ENCODE assay signal across 25 mouse cellular contexts in genomic region chr8:47833944-47834343, GRCm38 (mm10). TPM values are rescaled to one million over a fixed set of nuclear protein-coding genes. Genes with fewer than 3 reads are reported as not detected.
A peak's percentile ranks its signal among the peaks of the same experiment; 100 is the strongest.
DNase-seq lines count a peak whose midpoint lies in the region; ATAC-seq and TF ChIP-seq lines count a peak whose summit lies in the region.
"Had no signal": no experiment of that assay in that cellular context is flagged by ENCODE, and none has a peak within 500 bp of the region (broad histone marks: within the 10 kb centered on the region; RNA-seq: fewer than 3 reads in every experiment).

No protein-coding gene starts in this region.

- TF ChIP-seq POLR2A in MEL (IDR thresholded peaks at IDR 0.05; ENCODE audit: control insufficient read depth in 1 of 2, insufficient read depth in 1 of 2, low read depth in 1 of 2, low read length in 2 of 2, poor library complexity in 1 of 2): no peak

- H3K4me1 ChIP-seq in intestine, embryonic 16.5 days (ENCODE audit: control insufficient read depth, insufficient read depth, low read length): no peaks in the 10 kb centered on the region
- H3K4me1 ChIP-seq in intestine, embryonic 15.5 days (replicated peaks): no peaks in the 10 kb centered on the region
- no peaks in the 10 kb centered on the region for H3K4me1 ChIP-seq in midbrain, embryonic 13.5 days (replicated peaks)
- no peaks in the 10 kb centered on the region for H3K4me1 ChIP-seq in midbrain, postnatal 0 days (ENCODE audit: insufficient read depth, low read length)
- H3K4me1 ChIP-seq in MEL (ENCODE audit: control insufficient read depth in 1 of 2, insufficient read depth in 2 of 2, low read length in 2 of 2): peaks cover 5 to 13% of the 10 kb centered on the region in 2 experiments
- H3K4me1 ChIP-seq: hindbrain, embryonic 13.5 days had no signal

- no peak for DNase-seq in midbrain, postnatal 0 days (ENCODE audit: low spot score)
- DNase-seq in MEL (ENCODE audit: low read depth, low spot score): peak; percentile 35
- no peak for DNase-seq in layer of hippocampus, adult 18-20 months (ENCODE audit: low spot score in 2 of 2)
- DNase-seq: adrenal gland, adult 8-10 months; adrenal gland, postnatal 36 days; cerebellum, adult 11 months; cerebellum, adult 8-10 months; cerebellum, postnatal 14 days; gastrocnemius, adult 2 months; gastrocnemius, postnatal 25 days; heart, adult 18-20 months; heart, postnatal 14 days had no signal

- no peak for TF ChIP-seq CTCF in midbrain, postnatal 0 days (IDR thresholded peaks at IDR 0.05)
- no peak for TF ChIP-seq CTCF in MEL (IDR thresholded peaks at IDR 0.05 in 2 of 3, conservative IDR thresholded peaks at IDR 0.05 in 1 of 3; ENCODE audit: control insufficient read depth in 1 of 3, insufficient read depth in 1 of 3, low read depth in 2 of 3, low read length in 3 of 3, poor library complexity in 1 of 3, severe bottlenecking in 1 of 3)

- WGBS in intestine, embryonic 16.5 days: 84% methylated on average over 1 of the region's 1 CpGs
- 61% methylated on average over 1 of the region's 1 CpGs for WGBS in intestine, embryonic 15.5 days
- 80% methylated on average over 1 of the region's 1 CpGs for WGBS in midbrain, embryonic 13.5 days
- 60% methylated on average over 1 of the region's 1 CpGs for WGBS in midbrain, postnatal 0 days

- H3K9ac ChIP-seq in intestine, embryonic 16.5 days (ENCODE audit: low read depth, low read length): no peak overlapping the region
- no peak overlapping the region for H3K9ac ChIP-seq in intestine, embryonic 15.5 days
- H3K9ac ChIP-seq in midbrain, embryonic 13.5 days (replicated peaks): no peak overlapping the region
- no peak overlapping the region for H3K9ac ChIP-seq in midbrain, postnatal 0 days (replicated peaks; ENCODE audit: low read length, poor library complexity, severe bottlenecking)
- H3K9ac ChIP-seq in MEL (ENCODE audit: control insufficient read depth, low read depth, low read length, poor library complexity, severe bottlenecking): no peak overlapping the region
- H3K9ac ChIP-seq: hindbrain, embryonic 13.5 days had no signal

- H3K36me3 ChIP-seq in intestine, embryonic 16.5 days (ENCODE audit: control insufficient read depth, insufficient read depth, low read length): 0 out of 2 replicates have a peak, but pooled peaks cover 4% of the 10 kb centered on the region
- H3K36me3 ChIP-seq in intestine, embryonic 15.5 days: peaks cover 13% of the 10 kb centered on the region; the same call in 1 of the 2 replicates
- H3K36me3 ChIP-seq in midbrain, embryonic 13.5 days: peaks cover 17% of the 10 kb centered on the region
- peaks cover 11% of the 10 kb centered on the region for H3K36me3 ChIP-seq in midbrain, postnatal 0 days (ENCODE audit: insufficient read depth, low read length)
- peaks cover 0 to 5% of the 10 kb centered on the region in 2 experiments; a peak in 3 of 4 replicates for H3K36me3 ChIP-seq in MEL (ENCODE audit: control insufficient read depth in 1 of 2, insufficient read depth in 2 of 2, low read length in 2 of 2)

- no peaks in the 10 kb centered on the region for H3K79me2 ChIP-seq in MEL (ENCODE audit: control insufficient read depth, insufficient read depth, low read length, poor library complexity)

- no peaks in the 10 kb centered on the region for H3K9me3 ChIP-seq in intestine, embryonic 16.5 days (ENCODE audit: control insufficient read depth, low read length)
- no peaks in the 10 kb centered on the region for H3K9me3 ChIP-seq in intestine, embryonic 15.5 days
- no peaks in the 10 kb centered on the region for H3K9me3 ChIP-seq in midbrain, embryonic 13.5 days
- no peaks in the 10 kb centered on the region for H3K9me3 ChIP-seq in midbrain, postnatal 0 days (ENCODE audit: low read length)
- no peaks in the 10 kb centered on the region for H3K9me3 ChIP-seq in MEL (replicated peaks; ENCODE audit: insufficient read depth, low read length)
- H3K9me3 ChIP-seq: heart, embryonic 10.5 days; hindbrain, embryonic 13.5 days had no signal

- TF ChIP-seq RAD21 in MEL (IDR thresholded peaks at IDR 0.05; ENCODE audit: low read depth, low read length): no peak

- ATAC-seq in intestine, embryonic 16.5 days: 0 out of 2 replicates have a peak, but pooled peaks have one; percentile 11
- ATAC-seq in intestine, embryonic 15.5 days: no peak; the same call in 1 of the 2 replicates
- peak; percentile 30; the same call in 1 of the 2 replicates for ATAC-seq in midbrain, embryonic 13.5 days
- no peak for ATAC-seq in midbrain, postnatal 0 days (ENCODE audit: low FRiP score)
- ATAC-seq in megakaryocyte, adult 5-6 weeks (ENCODE audit: poor library complexity, severe bottlenecking): peak; percentile 52
- ATAC-seq: forebrain, embryonic 14.5 days; hindbrain, postnatal 0 days had no signal

- H3K27ac ChIP-seq in intestine, embryonic 16.5 days (ENCODE audit: low read length): no peak overlapping the region
- H3K27ac ChIP-seq in intestine, embryonic 15.5 days: no peak overlapping the region
- H3K27ac ChIP-seq in midbrain, embryonic 13.5 days: no peak overlapping the region
- H3K27ac ChIP-seq in midbrain, postnatal 0 days (ENCODE audit: low read depth, low read length): no peak overlapping the region
- no peak overlapping the region for H3K27ac ChIP-seq in MEL (ENCODE audit: control insufficient read depth, low read depth, low read length)
- H3K27ac ChIP-seq: gastrocnemius, adult 2 months; heart, embryonic 10.5 days; hindbrain, embryonic 13.5 days; hindbrain, postnatal 0 days had no signal

- no peak overlapping the region for H3K4me2 ChIP-seq in intestine, embryonic 16.5 days (ENCODE audit: low read depth, low read length)
- no peak overlapping the region for H3K4me2 ChIP-seq in intestine, embryonic 15.5 days (replicated peaks)
- H3K4me2 ChIP-seq in midbrain, embryonic 13.5 days (replicated peaks): no peak overlapping the region
- no peak overlapping the region for H3K4me2 ChIP-seq in midbrain, postnatal 0 days (ENCODE audit: low read depth, low read length, poor library complexity, severe bottlenecking)
- H3K4me2 ChIP-seq: hindbrain, embryonic 13.5 days had no signal

- TF ChIP-seq EP300 in MEL (IDR thresholded peaks at IDR 0.05; ENCODE audit: low read depth in 1 of 2, low read length in 2 of 2): no peak

- no peaks in the 10 kb centered on the region for H3K27me3 ChIP-seq in intestine, embryonic 16.5 days (replicated peaks; ENCODE audit: control insufficient read depth, insufficient read depth, low read length)
- no peaks in the 10 kb centered on the region for H3K27me3 ChIP-seq in intestine, embryonic 15.5 days (replicated peaks)
- H3K27me3 ChIP-seq in midbrain, embryonic 13.5 days: no peaks in the 10 kb centered on the region
- H3K27me3 ChIP-seq in midbrain, postnatal 0 days (ENCODE audit: insufficient read depth, low read length): no peaks in the 10 kb centered on the region
- no peaks in the 10 kb centered on the region for H3K27me3 ChIP-seq in MEL (ENCODE audit: control insufficient read depth in 1 of 2, insufficient read depth in 2 of 2, low read length in 2 of 2)
- H3K27me3 ChIP-seq: hindbrain, embryonic 13.5 days had no signal

- H3K4me3 ChIP-seq in intestine, embryonic 16.5 days (ENCODE audit: low read length): no peak overlapping the region
- H3K4me3 ChIP-seq in intestine, embryonic 15.5 days (replicated peaks): no peak overlapping the region
- H3K4me3 ChIP-seq in midbrain, embryonic 13.5 days (replicated peaks): no peak overlapping the region
- no peak overlapping the region for H3K4me3 ChIP-seq in midbrain, postnatal 0 days (ENCODE audit: low read depth, low read length)
- H3K4me3 ChIP-seq in MEL (ENCODE audit: control insufficient read depth in 1 of 2, insufficient read depth in 1 of 2, low read depth in 2 of 2, low read length in 2 of 2): no peak overlapping the region
- H3K4me3 ChIP-seq: gastrocnemius, adult 2 months; heart, embryonic 10.5 days; hindbrain, embryonic 13.5 days had no signal

TF ChIP-seq in MEL, 35 proteins besides CTCF, POLR2A, EP300 and RAD21 (continues in another document):
- TF ChIP-seq ELF1 (IDR thresholded peaks at IDR 0.05; ENCODE audit: low read depth, low read length) (no peak), ZKSCAN1 (IDR thresholded peaks at IDR 0.05; ENCODE audit: low read depth, low read length) (no peak), NELFE (IDR thresholded peaks at IDR 0.05; ENCODE audit: low read depth, low read length) (no peak), GATA1 (IDR thresholded peaks at IDR 0.05; ENCODE audit: low read depth, low read length) (0 out of 2 replicates have a peak, but pooled peaks have one; percentile 35), TCF12 (IDR thresholded peaks at IDR 0.05; ENCODE audit: low read depth, low read length) (no peak), HCFC1 (IDR thresholded peaks at IDR 0.05; ENCODE audit: low read depth, low read length) (no peak), USF2 (IDR thresholded peaks at IDR 0.05; ENCODE audit: borderline replicate concordance in 1 of 2, insufficient read depth in 1 of 2, low read depth in 1 of 2, low read length in 2 of 2) (no peak), MEF2A (IDR thresholded peaks at IDR 0.05; ENCODE audit: extremely low read depth, insufficient replicate concordance, low read depth, low read length, poor library complexity, severe bottlenecking) (no peak)

RNA-seq across cellular contexts. Expression of gene Cldn22, which starts 9.7 kb away (rescaled TPM):
- not detected in 2 replicates for polyA plus RNA-seq in intestine, embryonic 16.5 days (2015; fragmentation: Nextera tagmentation; extraction: Ambion mirVana)
- polyA plus RNA-seq in intestine, embryonic 15.5 days (2015; fragmentation: Nextera tagmentation; extraction: Ambion mirVana): not detected in 2 replicates
- polyA plus RNA-seq in midbrain, embryonic 13.5 days (2015; fragmentation: Nextera tagmentation; extraction: Ambion mirVana): not detected in 2 replicates
- not detected in 2 replicates for total RNA-seq in midbrain, postnatal 0 days (2014; rRNA removed)
- not detected in 2 replicates for polyA plus RNA-seq in midbrain, postnatal 0 days (2015; fragmentation: Nextera tagmentation; extraction: Ambion mirVana)
- not detected in 2 replicates for total RNA-seq in MEL (2012; rRNA removed)
- not detected for polyA plus RNA-seq in MEL (2012; ENCODE audit: insufficient read depth in 1 of 2, insufficient read length in 2 of 2, low read depth in 1 of 2, low replicate concordance in 2 of 2, missing spikeins in 1 of 2)
- not detected in 2 replicates for total RNA-seq in megakaryocyte, adult 5-6 weeks (2015)
- total RNA-seq in megakaryocyte, adult 5-6 weeks (2017): not detected in 2 replicates
- 1 to 10 TPM; 3.6 to 4.1 TPM for total RNA-seq in layer of hippocampus, adult 18-20 months (2021)
- total RNA-seq: heart, postnatal 14 days; hematopoietic stem cell, adult 5-6 weeks; hindbrain, postnatal 0 days had no signal
- polyA plus RNA-seq: embryonic facial prominence, embryonic 14.5 days; forebrain, embryonic 14.5 days; heart, embryonic 10.5 days; heart, embryonic 14.5 days; hindbrain, embryonic 13.5 days; hindbrain, postnatal 0 days had no signal

RNA-seq across cellular contexts. Expression of gene Cldn24, which starts 12.0 kb away (rescaled TPM):
- not detected in 2 replicates for polyA plus RNA-seq in intestine, embryonic 16.5 days (2015; fragmentation: Nextera tagmentation; extraction: Ambion mirVana)
- polyA plus RNA-seq in intestine, embryonic 15.5 days (2015; fragmentation: Nextera tagmentation; extraction: Ambion mirVana): not detected in 2 replicates
- polyA plus RNA-seq in midbrain, embryonic 13.5 days (2015; fragmentation: Nextera tagmentation; extraction: Ambion mirVana): not detected in 2 replicates
- not detected in 2 replicates for total RNA-seq in midbrain, postnatal 0 days (2014; rRNA removed)
- polyA plus RNA-seq in midbrain, postnatal 0 days (2015; fragmentation: Nextera tagmentation; extraction: Ambion mirVana): not detected in 2 replicates
- not detected in 2 replicates for total RNA-seq in MEL (2012; rRNA removed)
- not detected for polyA plus RNA-seq in MEL (2012; ENCODE audit: insufficient read depth in 1 of 2, insufficient read length in 2 of 2, low read depth in 1 of 2, low replicate concordance in 2 of 2, missing spikeins in 1 of 2)
- total RNA-seq in megakaryocyte, adult 5-6 weeks (2015): not detected in 2 replicates
- total RNA-seq in megakaryocyte, adult 5-6 weeks (2017): not detected in 2 replicates
- not detected for total RNA-seq in layer of hippocampus, adult 18-20 months (2021)
- total RNA-seq: adrenal gland, adult 8-10 months; adrenal gland, postnatal 36 days; ES-E14; gastrocnemius, adult 2 months; gastrocnemius, postnatal 25 days; heart, adult 18-20 months; heart, postnatal 14 days; hematopoietic stem cell, adult 5-6 weeks; hindbrain, postnatal 0 days had no signal
- polyA plus RNA-seq: cortical plate, adult 2 months; embryonic facial prominence, embryonic 14.5 days; forebrain, embryonic 14.5 days; heart, embryonic 10.5 days; heart, embryonic 14.5 days; hindbrain, embryonic 13.5 days; hindbrain, postnatal 0 days had no signal

Comparison
In these comparisons a context has a peak if more than half of its experiments do, and no peak if none do; other contexts are left out.
1. ATAC-seq: peak in intestine, embryonic 16.5 days (single experiment), midbrain, embryonic 13.5 days (single experiment) and megakaryocyte, adult 5-6 weeks (single experiment); none in intestine, embryonic 15.5 days (single experiment) and midbrain, postnatal 0 days (single experiment).